Mouse (Mus musculus) ES-E14 (cell line): ENCODE data around the gene Naa38. TPM values are rescaled to one million over a fixed set of nuclear protein-coding genes. Genes with fewer than 3 reads are reported as not detected.

Source experiments
- DNase-seq: peaks from one replicate; pipeline ENCODE4 v3.0.0-alpha.2; 2013; ENCODE audit warnings: low read depth, low spot score
- H3K27ac ChIP-seq: 2 replicates; pipeline ENCODE4 v1.5.1; 2012; ENCODE audit warnings: low read depth, mild to moderate bottlenecking, low read length, moderate library complexity, mixed read lengths; ENCODE audit not compliant: poor library complexity, insufficient read depth, severe bottlenecking
- H3K36me3 ChIP-seq: 2 replicates; pipeline ENCODE4 v1.6.1; 2012; ENCODE audit warnings: mild to moderate bottlenecking, low read length, moderate library complexity, mixed read lengths; ENCODE audit not compliant: control insufficient read depth, poor library complexity, insufficient read depth, severe bottlenecking
- H3K4me1 ChIP-seq, 2 experiments: fragments of 150-350 bp in 1 of 2; sonication (generic) in 1 of 2; 2 replicates each; pipeline ENCODE4 v1.6.1; 2012; ENCODE audit warnings: low read length in 2 of 2, mild to moderate bottlenecking in 1 of 2, mixed read lengths in 1 of 2; ENCODE audit not compliant: control insufficient read depth in 2 of 2, insufficient read depth in 2 of 2, poor library complexity in 1 of 2
- H3K4me3 ChIP-seq, 2 experiments: fragments of 150-350 bp in 1 of 2; sonication (generic) in 1 of 2; 2 replicates each; pipeline ENCODE4 v1.5.1; 2012; ENCODE audit warnings: low read length in 2 of 2, low read depth in 1 of 2, mild to moderate bottlenecking in 1 of 2, mixed read lengths in 1 of 2; ENCODE audit not compliant: insufficient read depth in 1 of 2, poor library complexity in 1 of 2, severe bottlenecking in 1 of 2
- H3K9ac ChIP-seq: 2 replicates; pipeline ENCODE4 v1.6.1; 2012; ENCODE audit warnings: low read depth, mild to moderate bottlenecking, low read length, mixed read lengths; ENCODE audit not compliant: poor library complexity, insufficient read depth, severe bottlenecking
- H3K9me3 ChIP-seq: fragments of 150-350 bp; sonication (generic); 2 replicates; pipeline ENCODE4 v1.6.1; 2012; ENCODE audit warnings: low read depth, mild to moderate bottlenecking, low read length; ENCODE audit not compliant: control insufficient read depth, insufficient read depth
- CHD2 ChIP-seq: IDR thresholded peaks from 2 replicates; pipeline ENCODE4 v1.6.1; 2014; ENCODE audit warnings: mild to moderate bottlenecking, low read depth, low read length, inconsistent platforms
- HCFC1 ChIP-seq: IDR thresholded peaks from 2 replicates; pipeline ENCODE4 v1.6.1; 2012; ENCODE audit warnings: low read length, inconsistent platforms, borderline replicate concordance; ENCODE audit not compliant: insufficient read depth
- MAFK ChIP-seq: IDR thresholded peaks from 2 replicates; pipeline ENCODE4 v1.6.1; 2014; ENCODE audit warnings: mild to moderate bottlenecking, low read depth, low read length, inconsistent platforms; ENCODE audit not compliant: insufficient read depth
- ZC3H11A ChIP-seq: IDR thresholded peaks from 2 replicates; pipeline ENCODE4 v1.6.1; 2012; ENCODE audit warnings: low read depth, mild to moderate bottlenecking, inconsistent platforms, low read length, borderline replicate concordance
- ZNF384 ChIP-seq: IDR thresholded peaks from 2 replicates; pipeline ENCODE4 v1.6.1; 2012; ENCODE audit warnings: low read depth, low read length, inconsistent platforms
- in situ Hi-C, 2 experiments: fragments of 600-800 bp; cut with MboI; formaldehyde crosslinking; loops; one replicate each; pipeline ENCODE4 v1.15.1; 2025; ENCODE audit warnings: low sequenced_read_pairs in 2 of 2, inconsistent platforms in 1 of 2; ENCODE audit not compliant: unreplicated experiment in 2 of 2
- total RNA-seq: library from RNA; depleted of rRNA; stranded (reverse); fragments of 300-350 nt; gene quantifications from 2 replicates; pipeline ENCODE4 v1.2.3, GENCODE M21; 2012

Gene Naa38
- total RNA-seq, 1 experiment, result 202 TPM

DNA sequence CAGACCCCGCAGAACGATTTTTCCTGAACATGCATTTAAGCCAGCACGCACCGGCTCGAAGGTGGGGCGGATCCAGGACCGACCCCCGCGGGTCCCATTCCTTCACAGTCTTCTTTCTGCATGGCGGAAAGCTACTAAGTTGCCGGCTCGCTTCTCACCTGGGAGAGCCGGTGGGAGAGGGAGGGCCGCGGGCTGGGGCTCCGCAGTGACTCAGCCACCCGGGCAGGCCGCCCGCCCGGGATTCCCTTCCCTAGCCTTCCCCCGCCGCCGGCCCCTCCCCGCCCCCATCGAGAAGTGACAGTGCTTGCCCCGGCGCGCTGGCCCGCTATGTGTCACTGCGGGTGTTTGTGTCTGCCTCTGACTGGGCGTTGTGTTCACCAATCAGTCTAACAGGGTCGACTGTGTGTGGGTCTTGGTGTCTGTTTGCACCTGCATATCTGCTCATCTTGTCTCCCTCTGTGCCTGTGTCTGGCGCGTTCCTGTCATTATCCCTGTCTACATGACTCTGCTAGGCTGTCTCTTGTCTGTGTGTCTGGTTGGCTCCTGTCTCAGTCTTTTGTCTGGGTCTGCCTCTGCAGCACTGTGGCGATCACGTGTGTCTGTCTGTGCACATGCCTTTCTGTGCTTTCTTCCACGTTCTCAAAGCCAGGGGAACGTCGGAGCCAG is 16.4 kb downstream of the Naa38 start:
- DNase-seq, result no peak
- H3K9me3 ChIP-seq, result no peaks in the 10 kb centered on the region
- in situ Hi-C loops, result no loop called here
- TF ChIP-seq HCFC1 (no peak), ZNF384 (no peak), ZC3H11A (no peak)
- no peak overlapping the region for H3K27ac ChIP-seq
- H3K4me3 ChIP-seq, result peak overlapping the region; percentile 74 to 94
- peaks cover 11% of the 10 kb centered on the region for H3K36me3 ChIP-seq
- peak overlapping the region; percentile 81 for H3K9ac ChIP-seq
- peaks cover 4 to 29% of the 10 kb centered on the region in 2 experiments for H3K4me1 ChIP-seq

DNA sequence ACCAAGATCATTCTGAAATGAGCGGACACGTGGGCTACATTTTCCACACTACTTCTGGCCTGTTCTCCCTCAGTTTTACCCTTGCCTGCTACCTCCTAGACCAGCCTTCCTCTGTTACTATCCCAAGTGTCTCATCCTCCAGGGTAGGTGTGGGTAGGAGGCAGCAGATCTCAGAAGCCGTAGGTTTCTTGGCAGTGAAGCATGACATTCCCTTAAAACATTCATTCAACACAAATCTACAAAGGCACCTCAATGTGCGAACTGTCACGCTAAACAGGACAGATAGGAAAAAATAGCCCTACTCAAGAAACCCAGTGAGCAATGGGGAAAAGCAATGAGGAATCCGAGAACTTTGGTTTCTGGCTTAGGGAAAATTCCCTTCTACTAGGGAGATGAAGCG is 17.3 kb downstream of the Naa38 start:
- H3K4me3 ChIP-seq, result peak overlapping the region; percentile 1 to 94; a peak in 1 of 4 replicates
- H3K4me1 ChIP-seq, result peaks cover 4 to 29% of the 10 kb centered on the region in 2 experiments
- H3K9ac ChIP-seq, result no peak overlapping the region; the same call in 1 of the 2 replicates
- in situ Hi-C loops, result no loop called here
- H3K27ac ChIP-seq, result no peak overlapping the region
- H3K9me3 ChIP-seq, result no peaks in the 10 kb centered on the region
- DNase-seq, result no peak
- peaks cover 4% of the 10 kb centered on the region; the same call in 1 of the 2 replicates for H3K36me3 ChIP-seq
- TF ChIP-seq ZC3H11A, result no peak
- TF ChIP-seq CHD2, result no peak
- no peak for TF ChIP-seq HCFC1
- no peak for TF ChIP-seq MAFK
- no peak for TF ChIP-seq ZNF384

DNA sequence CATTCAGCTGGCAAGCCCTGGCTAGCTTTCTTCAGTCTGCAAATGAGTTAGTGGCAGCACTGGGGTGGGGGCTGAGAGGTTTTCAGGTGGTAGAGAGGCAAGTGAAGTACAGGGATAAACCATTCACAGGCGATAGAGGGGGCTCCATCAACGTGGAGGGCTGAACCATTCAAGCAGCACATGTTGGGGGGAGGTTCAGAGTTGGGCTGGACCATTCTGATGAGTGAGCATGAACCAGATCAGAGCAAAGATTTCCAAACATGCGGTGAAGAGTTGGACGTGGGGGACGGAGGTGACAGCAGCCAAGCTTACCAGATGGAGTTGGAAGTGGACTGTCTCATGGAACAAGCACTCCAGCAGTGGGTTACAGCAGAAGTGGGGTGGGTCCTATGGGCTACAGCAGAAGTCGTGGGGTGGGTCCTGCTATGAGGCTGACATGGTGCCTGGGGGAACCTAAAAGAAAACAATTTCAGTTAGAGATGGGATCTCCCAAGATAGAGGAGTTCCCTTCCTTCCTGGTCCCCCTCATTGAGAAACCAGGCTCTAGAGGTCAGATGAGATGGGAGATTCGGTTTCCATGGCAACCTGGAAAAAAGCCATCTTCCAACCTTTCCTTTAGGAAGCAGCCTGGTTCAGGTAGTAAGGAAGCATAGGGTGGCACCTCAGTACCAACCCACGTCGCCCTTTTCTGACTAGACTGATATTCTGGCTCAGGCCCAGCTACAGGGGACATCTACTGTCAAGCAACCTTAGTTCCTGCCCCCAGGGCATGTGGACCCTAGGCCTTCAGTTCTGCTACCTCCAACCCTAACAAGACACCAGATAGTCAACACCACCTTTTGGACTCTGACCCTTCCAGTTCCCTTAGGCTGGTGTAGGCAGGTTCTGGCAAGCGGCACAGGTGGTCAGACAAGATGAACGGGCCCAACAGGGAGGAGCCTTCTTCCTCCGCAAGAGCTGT is 18.2 kb downstream of the Naa38 start, which contains the start of gene Kdm6b:
Kdm6b (minus strand) TSS at position 455 of the 961 bp plus-strand sequence.
- in situ Hi-C loops, result no loop called here
- no peak for TF ChIP-seq ZNF384
- no peak for TF ChIP-seq MAFK
- TF ChIP-seq CHD2, result no peak
- no peak for TF ChIP-seq HCFC1
- no peak for TF ChIP-seq ZC3H11A

DNA sequence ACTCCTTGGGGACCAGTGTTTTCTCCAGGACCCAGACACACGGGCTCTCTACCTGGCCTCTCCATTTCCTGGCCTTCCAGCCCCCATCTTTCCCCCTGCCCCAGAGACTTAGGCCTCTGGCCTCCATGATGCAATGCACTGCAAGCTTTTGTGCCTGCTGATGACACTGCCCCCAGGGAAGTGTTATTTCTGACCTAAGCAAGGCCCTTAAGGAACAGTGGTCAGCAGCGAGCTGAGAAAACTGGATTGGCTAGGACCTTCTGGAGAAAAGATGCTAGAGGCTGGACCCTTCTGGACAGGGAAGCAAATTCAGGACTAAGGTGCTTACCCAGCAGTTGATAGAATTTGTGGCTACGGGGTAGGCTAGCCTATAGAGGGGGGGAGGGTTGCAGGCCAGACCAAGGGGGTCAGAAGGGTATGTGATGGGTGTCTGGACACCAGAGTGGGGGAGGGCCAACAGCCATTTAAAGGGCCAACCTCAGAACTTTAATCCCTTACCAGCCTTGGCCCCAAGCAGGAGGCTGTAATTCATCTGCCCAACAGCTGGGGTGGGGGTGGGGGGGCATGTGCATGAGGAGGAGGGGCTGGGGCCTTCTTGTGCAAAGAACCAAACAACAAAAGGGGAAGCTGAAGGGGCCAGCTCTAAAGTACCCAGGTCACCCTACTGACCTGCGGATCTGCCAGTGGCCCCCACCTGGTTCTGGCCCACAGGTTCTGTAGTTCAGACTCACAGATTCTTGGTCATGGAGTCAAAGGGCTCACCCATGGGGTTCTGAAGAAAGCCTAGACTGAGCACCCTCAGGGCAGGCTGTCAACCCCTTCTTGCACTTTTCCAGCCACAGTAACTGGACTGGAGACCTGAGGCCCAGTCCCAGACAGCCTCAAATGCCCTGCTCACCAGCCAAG is 19.4 kb downstream of the Naa38 start:
- in situ Hi-C loops, result no loop called here
- peak overlapping the region; percentile 56; the same call in 1 of the 2 replicates for H3K9ac ChIP-seq
- peaks cover 7 to 30% of the 10 kb centered on the region in 2 experiments for H3K4me1 ChIP-seq
- peak overlapping the region; percentile 61; the same call in 1 of the 2 replicates for H3K27ac ChIP-seq
- no peaks in the 10 kb centered on the region for H3K36me3 ChIP-seq
- TF ChIP-seq HCFC1, result no peak
- TF ChIP-seq ZNF384, result no peak
- TF ChIP-seq MAFK, result no peak
- TF ChIP-seq CHD2, result no peak
- no peak for TF ChIP-seq ZC3H11A
- H3K9me3 ChIP-seq, result no peaks in the 10 kb centered on the region
- DNase-seq, result no peak
- peak overlapping the region in 1 of 2 experiments; percentile 74; a peak in 2 of 4 replicates for H3K4me3 ChIP-seq

More for the DNA sequence above, 18.2 kb downstream of the Naa38 start, which contains the start of gene Kdm6b:
- H3K27ac ChIP-seq, result no peak within 1 kb of the TSS; the same call in 1 of the 2 replicates
- no peaks in the 10 kb centered on the region for H3K36me3 ChIP-seq
- no peaks in the 10 kb centered on the region for H3K9me3 ChIP-seq
- DNase-seq, result no peak
- H3K4me1 ChIP-seq, result peaks cover 4 to 24% of the 10 kb centered on the region in 2 experiments
- 0 out of 4 replicates have a peak within 1 kb of the TSS, but pooled peaks of 1 of the 2 experiments have one; percentile 1 for H3K4me3 ChIP-seq
- H3K9ac ChIP-seq, result no peak within 1 kb of the TSS
